19 mouse cellular contexts compared by ENCODE assay signal in the genomic region with DNA sequence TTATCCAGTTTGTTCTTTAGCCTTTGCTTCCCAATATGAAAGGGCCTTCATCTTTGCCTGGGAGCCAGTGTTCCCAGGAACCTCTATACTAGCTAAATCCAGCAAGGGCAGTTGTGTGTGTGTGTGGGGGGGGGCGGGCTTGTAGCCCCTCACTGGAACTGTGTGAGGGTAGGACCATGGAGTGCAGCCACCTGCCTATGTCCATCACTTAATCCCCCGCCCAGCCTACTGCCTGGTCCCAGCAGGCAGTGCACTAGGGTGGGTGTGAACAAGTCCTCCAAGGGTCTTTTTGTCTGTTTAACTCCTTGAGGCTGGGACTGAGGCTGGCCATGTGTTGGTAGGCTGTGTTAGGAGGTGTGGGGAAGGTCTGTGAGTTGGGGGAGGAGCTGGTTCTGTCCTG. TPM values are rescaled to one million over a fixed set of nuclear protein-coding genes. Genes with fewer than 3 reads are reported as not detected.
"Had no signal": no experiment of that assay in that cellular context is flagged by ENCODE, and none has a peak within 500 bp of the region (broad histone marks: within the 10 kb centered on the region; RNA-seq: fewer than 3 reads in every experiment).

No protein-coding gene starts in this region.

- H3K9me3 ChIP-seq: liver, embryonic 13.5 days; stomach, embryonic 15.5 days had no signal

- ATAC-seq: liver, postnatal 0 days; lung, postnatal 0 days; midbrain, embryonic 16.5 days had no signal

- H3K27me3 ChIP-seq: stomach, embryonic 15.5 days had no signal

- H3K36me3 ChIP-seq: liver, embryonic 13.5 days; stomach, embryonic 15.5 days had no signal

- H3K9ac ChIP-seq: liver, embryonic 13.5 days; liver, postnatal 0 days; stomach, embryonic 15.5 days had no signal

- H3K4me3 ChIP-seq: liver, embryonic 13.5 days; megakaryocyte, embryonic 14.5 days; stomach, embryonic 15.5 days had no signal

- H3K4me2 ChIP-seq: liver, embryonic 13.5 days; midbrain, embryonic 11.5 days; stomach, embryonic 15.5 days had no signal

- DNase-seq: kidney, adult 9 months; kidney, postnatal 36 days; layer of hippocampus, adult 9-11 months; layer of hippocampus, postnatal 36 days; liver; liver, embryonic 13.5 days; liver, postnatal 0 days; right cerebral cortex, postnatal 14 days; thymus, adult 2 months; thymus, postnatal 25 days had no signal

- H3K27ac ChIP-seq: kidney, postnatal 0 days; liver, embryonic 13.5 days; macrophage; stomach, embryonic 15.5 days had no signal

RNA-seq across cellular contexts. Expression of a gene that starts 56.7 kb away (rescaled TPM):
- polyA plus RNA-seq: kidney, postnatal 0 days; liver, embryonic 13.5 days; lung, postnatal 0 days; macrophage; midbrain, embryonic 11.5 days; midbrain, embryonic 16.5 days; neural tube, embryonic 14.5 days; spleen, adult 2 months had no signal
